Mouse (Mus musculus) thymus, postnatal 10 days (tissue): Measurements from ENCODE around the gene Arl15.
A peak's percentile ranks its signal among the peaks of the same experiment; 100 is the strongest.

Source experiments
- DNase-seq, 2 experiments: peaks; one replicate each; pipeline ENCODE4 v3.0.0; 2021; ENCODE audit warnings: low spot score in 2 of 2

The Arl15 gene

DNA sequence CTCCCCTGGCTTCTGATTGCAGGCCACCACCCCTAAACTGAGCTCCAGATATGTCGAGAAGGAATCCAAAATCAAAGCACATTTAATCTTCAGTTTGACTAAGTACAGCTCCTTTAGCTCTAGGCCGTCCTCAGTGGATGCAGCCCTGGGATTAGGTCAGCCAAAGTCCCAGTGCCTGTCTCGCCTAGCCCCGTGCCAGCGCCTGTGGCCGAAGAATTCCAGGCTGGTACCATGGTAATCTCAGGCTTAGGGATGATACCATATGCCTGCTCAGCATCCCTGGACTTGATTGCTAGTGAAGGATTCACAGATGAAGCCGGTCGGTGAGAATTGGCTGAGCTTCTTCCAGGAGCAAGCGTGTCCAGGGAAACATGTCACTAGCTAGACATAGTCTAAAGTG lies 261.4 kb downstream of the Arl15 start:
- DNase-seq: no peak

DNA sequence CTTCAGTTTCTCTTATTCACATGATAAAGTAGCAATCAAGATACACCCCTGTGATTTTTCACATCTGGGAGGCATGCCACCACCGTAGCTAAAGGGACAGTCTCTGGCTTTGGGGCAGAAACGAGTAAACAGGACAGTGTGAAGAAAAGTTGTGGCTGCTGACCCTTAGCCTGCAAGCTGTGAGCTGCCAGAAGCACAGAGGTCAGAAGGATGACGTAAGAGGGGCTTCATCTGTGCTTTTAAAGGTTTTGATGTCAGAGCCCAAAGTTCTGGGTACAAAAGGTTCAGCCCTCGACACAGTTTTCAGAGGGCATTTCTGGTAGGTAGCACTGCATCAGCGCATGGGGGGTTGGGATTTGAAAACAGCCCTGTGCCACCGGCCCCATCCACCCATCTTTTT lies 266.0 kb downstream of the Arl15 start:
- no peak for DNase-seq

DNA sequence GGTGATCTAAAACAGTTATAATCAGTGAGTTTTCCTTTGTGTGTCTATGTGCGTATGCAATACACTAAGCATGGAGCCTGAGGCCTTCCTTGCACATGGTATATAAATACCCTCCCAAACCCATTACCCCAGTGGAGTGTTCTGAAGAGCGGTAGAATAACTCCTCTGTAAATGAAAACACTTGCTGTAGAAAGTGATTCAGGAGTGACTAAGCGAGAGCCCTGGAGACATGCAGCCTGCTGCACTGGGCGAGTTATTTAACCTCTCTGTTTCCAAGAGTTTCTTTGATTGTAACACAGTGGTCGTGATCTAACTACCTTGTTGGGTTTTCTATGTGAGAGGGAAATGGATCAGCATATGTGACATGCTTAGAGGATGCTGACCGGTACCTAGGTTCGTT lies 266.9 kb downstream of the Arl15 start:
- no peak for DNase-seq

DNA sequence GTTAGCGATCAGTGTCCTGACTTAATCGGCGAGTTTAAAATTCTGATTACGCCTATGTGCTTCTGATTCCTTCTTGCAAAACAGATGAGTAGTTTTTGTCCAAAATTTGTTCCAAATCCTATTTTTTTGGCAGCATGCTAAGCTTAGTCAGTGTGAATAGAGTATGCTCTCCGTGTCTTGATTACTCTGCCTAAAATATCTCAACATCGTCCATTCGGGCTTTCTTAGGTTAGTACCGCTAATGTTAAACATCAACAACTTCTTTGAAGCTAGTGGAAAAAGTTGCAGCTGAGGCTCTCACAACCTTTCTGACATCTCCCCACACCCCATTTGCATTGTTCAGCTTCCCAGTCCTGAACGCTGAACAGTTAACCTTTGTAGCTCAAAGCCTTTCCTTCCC lies 269.8 kb downstream of the Arl15 start:
- DNase-seq: no peak

DNA sequence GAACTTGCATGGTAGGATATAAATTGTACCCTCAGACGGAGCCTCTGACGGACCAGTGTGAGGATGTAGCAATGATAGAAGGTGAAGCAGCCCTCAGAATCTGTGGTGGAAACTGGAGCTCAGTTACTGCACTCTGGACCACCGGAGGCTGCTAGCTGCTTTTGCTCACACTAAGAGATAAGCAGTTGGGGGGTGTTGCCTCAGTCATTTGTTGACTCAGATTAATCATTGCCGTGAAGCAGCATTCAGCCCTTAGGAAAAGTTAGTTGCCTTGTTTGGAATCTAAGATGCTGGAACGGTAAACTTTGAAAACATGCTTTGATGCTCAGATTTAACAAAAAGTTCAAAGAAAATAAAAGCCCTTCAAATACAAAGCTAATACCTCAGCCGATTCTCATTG lies 270.7 kb downstream of the Arl15 start:
- DNase-seq: no peak

DNA sequence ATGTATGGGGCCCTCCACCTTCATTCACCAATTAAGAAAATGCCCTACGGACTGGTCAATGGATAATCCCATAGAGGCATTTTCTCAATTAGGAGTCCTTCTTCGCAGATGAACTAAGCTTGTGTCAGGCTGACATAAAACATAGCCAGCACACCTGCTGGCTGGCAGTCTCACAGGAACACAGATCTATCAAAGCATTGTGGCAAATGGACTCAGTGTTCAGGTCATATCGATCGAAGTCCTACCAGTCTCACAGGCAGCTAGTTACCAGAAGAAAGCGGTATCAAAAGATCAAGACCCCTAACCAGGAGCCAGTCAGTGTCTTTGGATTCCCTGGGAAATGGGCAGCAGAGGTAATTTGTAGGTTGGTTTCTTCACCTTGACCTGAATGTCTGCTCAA lies 274.1 kb downstream of the Arl15 start:
- DNase-seq: no peak

DNA sequence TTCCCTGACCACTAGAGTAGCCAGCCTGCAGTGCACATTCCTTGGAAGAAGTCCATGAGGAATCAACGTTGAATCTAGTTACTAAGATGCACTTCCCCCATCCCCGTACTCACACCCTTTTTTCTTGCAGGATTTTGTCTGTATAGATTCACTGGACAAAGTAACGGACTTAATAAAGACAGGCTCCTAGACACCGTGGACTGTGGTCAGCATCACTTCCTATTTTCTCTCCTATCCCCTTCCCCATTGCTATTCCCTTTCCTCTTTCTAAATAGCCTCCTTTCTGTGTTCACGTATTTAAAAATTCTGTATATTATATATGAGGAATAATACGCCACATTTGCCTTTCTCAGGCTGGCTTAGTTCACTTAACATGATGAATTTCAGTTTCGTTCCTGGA lies 277.1 kb downstream of the Arl15 start:
- DNase-seq: no peak

DNA sequence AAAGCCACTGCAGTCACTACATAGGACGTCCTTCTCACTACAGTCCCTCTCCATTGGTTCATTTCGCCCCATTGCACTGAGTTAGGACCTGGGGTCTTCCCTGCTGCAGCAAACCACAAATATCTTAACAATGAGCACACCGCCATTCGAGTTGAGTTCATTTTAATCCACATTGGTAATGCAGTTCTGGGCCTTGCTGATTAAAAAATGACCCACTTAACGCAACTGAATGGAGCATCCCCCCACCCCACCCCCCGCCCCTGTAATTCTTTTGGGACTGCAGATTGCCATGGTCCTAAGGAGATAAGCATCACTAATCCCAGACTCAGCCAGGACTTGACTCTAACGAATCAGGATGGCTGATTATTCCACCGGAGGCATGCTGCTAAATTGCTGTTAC lies 280.2 kb downstream of the Arl15 start:
- DNase-seq: no peak

DNA sequence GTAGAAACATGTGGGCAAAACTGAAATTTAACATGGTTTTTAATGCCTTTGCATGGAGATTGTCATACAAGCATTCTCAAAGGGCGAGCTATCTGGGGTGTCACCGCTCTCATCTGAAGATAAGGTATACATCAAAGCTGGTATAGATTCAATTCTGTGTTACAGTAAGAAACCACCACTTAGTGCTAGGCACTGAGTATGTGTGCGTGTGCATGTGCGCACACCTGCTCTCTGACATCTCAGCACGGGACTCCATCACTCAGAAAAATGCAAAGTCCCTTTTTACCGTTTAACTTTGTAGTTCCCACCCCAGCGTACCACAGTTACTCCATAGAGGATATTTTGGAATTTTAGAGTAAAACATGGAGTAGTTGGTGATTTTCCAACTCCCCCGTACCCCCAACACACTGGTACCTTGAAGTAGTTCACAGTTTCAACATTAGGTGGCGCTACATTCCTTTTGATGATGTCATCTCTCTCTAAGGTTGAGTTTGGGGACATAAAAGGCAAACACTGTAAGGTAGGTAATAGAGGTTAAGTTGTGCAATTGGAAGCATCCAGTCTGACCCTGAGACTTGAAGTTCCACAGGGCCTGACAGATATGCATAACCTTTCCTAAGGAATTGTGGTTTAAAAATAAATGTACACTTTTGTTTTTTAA lies 281.5 kb downstream of the Arl15 start:
- DNase-seq: peak; percentile 44 to 76

DNA sequence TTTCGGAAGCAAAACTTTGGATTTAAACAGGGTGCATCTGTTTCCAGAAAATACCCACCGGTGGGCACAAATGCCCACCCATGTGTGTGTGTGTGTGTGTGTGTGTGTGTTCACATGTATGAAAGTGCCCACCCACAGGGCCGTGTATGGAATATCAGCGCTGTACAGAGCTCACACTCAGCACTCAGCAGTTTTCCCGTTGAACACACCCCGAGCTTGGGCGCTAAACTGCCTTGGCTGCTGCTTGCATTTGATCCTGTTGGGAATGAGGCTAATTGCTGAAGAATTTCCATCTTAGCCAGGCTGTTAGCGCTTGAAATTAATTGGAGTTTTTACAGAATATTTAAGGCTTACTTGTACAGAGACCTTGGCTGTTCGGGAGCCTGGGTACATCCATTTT lies 282.9 kb downstream of the Arl15 start:
- DNase-seq: no peak

DNA sequence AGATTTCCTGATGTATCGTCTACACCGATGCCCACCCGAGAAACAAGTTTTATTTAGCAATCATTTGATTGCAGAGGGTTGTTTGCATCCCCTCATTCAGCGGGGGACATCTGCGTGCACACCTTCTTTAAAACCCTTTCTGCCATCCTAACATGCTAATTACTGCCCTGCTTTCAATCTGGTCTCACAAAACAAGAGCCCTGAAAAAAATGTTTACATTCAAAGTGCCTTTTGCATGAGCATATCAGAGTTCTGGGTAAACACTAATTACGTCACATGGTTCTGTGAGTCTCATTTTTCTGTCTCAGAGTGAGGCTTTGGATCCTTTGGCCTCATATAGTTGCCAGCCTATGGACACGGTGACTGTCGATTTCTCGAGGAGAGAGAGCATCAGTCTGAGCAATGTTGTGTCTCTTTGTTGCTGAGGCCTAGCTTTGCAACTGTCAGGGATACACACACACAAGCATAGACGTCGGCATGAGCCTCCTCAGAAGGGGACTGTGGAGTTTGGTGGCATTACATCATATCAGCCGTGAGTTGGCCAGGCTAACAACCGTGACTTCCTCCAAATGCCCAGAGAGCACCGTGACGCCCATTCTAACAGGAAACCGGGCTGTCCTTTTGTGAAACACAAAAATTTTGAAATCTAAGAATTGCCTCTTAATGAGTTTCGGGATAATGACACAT lies 283.4 kb downstream of the Arl15 start:
- no peak for DNase-seq

DNA sequence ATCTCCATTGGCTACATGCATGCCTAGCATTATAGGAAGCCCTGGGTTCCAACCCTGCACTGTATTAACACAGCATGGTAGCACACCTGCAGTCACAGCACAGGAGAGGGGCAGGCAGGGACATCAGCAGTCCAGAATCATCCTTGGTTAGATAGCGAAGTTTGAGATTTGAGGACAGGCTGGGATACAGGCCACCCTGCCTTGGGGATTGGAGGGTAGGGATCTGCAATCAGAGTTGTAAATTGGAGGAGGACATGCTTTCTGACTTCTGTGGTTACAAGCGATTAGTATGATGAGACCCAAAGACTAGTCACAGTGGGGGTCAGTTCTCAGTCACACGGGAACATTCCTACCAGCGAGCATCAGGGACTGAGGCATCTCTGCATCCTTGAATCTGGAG lies 284.5 kb downstream of the Arl15 start:
- no peak for DNase-seq

DNA sequence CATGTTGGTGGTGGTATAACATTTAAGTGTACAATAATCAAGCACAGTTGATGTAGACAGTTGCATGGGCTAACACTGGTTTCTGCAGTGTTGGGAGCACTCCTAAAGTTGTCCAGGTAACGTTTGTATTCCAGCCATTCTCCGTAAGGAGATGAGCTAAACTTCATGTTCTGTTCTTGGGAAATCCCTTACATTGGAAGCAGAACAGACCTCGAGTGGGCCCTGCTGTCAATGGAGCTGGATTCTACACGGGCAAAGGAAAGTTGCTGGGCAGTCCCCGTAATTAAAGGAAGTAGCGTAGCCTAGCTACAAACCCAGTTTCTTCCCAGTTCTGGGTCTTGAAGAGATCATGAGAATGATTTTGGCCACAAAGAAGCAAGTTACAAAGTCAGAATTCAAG lies 285.4 kb downstream of the Arl15 start:
- DNase-seq: no peak

DNA sequence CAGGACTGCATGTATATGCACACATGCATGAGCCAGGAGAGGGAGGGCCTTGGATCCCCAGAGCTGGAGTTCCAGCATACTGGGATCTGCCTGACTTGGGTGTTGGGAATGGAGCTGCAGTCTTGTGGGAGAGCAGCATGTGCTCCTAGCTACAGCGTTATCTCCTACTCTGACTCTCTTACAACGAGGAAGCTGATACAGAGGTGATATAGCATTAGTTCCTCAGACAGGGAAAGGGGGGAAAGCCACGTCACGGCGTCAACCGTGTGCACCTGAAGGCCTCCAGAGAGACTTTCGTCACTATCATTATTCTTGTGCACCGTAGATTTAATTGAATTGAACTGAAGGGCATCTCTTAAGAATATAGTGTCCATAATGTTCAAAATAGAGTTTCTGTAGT lies 286.2 kb downstream of the Arl15 start:
- DNase-seq: no peak

DNA sequence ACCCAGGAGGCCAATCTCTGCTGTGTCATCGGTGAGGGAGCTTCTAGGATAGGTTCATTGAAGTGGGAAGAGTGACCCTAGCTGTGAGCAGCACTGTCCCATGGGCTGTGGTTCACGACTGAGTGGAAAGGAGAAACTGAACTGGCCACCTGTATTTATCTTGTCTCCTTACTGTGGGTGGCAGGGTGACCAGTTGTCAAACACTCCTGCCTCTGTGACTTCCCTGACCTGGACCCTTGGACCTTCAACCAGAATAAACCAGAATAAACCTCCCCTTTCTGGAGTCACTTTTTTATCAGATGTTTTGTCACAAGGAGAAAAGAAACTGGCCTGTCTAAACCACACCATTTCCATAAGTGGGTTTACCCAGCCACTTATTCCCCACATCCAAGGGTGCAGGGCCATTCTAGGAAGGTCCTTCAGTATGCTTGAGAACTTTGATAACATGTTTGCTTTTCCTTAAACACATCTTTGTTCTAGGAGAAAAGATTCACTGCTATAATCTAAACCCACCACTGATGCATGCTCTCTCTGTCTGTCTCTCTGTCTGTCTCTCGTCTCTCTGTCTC lies 289.3 kb downstream of the Arl15 start:
- DNase-seq: no peak

DNA sequence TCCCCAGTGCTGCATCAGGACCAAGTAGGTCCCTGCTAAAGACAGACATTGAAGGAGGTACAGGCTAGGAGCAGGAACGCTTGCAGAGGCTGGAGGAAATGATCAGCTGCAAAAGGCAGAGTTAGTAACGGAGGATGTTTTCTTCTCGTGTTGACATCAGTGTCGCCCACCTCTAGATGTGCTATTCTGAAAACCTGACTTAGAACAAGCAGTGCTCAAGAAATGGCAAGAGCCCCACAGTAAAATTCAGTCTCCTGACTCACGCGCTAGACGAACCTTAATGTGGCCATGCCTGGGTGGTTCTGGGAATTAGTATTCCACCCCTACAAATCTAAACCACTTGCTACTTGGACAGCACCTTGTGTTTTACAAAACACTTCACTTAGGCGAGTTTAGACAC lies 291.1 kb downstream of the Arl15 start:
- DNase-seq: no peak

DNA sequence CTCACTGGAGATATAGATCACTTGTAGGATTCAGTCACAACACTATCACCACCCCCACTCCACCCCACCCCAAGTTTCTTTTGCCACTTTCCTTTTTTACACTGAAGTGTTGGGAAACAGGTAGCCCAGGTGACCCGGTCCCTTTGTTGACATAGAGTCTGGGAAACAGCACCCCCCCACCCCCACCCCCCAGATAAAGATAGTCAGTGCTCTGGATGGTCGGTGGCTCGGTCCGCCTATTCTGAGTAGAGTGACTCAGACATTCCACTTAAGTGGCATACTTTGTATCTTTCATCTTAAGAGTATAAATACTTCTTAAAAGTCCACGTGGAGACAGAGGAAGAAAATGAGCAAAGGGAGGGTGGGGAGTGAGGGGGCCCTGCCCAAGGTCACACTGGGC lies 292.0 kb downstream of the Arl15 start:
- DNase-seq: no peak

DNA sequence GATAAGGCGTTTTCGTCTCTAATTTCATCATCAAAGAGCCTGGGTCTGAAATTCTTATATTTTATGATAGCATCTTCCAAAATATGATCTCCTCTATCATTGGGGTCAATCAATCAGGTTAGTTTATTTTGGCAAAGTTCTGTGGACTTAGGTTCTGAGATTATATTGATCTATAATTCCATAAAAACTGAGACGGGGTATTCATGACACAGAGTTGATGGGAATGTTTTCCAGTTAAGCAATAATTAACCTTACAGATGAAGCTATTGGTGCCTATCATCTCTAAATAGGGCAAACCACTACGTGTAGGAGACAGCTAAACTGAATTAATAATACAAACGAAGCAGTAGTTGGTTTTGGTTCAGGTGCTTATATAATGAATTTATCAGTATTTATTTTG lies 292.5 kb downstream of the Arl15 start:
- DNase-seq: no peak

DNA sequence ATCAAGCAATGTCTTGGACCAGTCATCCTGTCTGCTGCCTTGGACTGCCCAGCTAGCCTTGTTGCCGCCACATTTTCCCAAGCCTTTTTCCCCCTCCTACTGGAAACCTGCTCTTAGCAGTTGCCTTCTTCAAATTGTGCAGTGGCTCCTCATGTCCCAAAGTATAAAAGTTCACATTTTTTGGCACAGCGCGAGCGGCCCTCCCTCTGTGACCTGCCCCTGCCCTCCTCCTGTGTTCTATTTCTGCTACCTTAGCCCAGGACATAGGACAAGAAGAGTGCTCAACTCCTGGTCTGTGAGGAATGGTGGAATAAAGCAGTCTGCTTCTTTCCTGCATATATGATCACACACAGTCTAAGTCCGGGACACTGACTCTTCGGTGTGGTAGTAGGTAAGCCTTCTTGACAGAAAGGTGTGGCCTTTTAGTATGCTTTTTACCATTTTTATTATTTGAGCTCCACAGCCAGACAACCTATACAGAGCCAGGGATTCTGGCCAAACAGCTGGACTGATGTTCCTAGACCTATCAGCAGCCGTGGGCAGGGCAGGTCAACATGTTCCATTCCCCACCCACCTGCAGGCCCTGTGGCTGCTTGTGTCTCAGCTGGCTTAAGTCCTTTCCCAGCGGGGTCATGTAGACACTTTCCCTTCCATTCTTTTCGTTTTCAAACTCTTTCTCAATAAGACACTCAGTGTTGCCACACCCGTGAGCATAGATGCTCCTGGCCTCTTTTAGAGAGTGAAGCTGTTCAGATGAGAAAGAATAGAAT lies 293.6 kb downstream of the Arl15 start:
- no peak for DNase-seq

DNA sequence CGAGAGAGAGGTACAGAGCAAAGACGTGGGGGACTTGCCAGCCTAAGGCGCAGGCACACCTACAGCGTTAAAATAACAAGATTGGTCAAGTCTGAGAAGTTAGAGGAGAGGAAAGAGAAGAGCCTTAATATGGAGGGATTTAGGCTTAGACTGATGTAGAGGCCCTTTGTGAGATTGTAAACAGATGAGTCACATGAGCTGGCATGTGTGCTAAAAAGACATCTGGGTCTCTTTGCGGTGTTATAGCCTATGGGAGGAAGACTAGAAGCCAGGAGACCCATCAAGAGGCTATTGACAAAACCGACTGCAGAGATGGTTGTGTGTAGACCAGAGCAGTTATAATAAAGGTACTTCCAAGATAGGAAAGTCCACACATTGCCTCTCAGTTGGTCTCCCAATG lies 296.5 kb downstream of the Arl15 start:
- DNase-seq: no peak

DNA sequence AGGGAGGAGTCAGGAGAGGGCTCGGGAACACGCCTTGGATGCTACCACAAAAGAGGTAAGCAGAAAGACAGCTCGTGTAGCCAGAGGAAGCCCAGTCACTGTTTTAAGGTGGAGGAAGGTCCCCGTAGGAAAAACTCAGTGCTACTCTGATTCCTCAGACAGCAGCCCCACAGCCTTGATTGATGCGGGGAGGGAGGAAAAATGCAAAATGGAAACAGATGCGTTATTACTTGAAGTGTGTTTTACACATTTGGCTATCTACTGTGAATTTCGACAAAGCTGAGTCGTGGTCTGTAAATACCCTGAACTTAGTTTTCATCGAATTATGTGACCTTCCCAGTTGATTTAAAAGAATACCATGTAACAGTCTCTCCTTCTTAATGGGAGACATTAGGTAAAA lies 296.9 kb downstream of the Arl15 start:
- no peak for DNase-seq

DNA sequence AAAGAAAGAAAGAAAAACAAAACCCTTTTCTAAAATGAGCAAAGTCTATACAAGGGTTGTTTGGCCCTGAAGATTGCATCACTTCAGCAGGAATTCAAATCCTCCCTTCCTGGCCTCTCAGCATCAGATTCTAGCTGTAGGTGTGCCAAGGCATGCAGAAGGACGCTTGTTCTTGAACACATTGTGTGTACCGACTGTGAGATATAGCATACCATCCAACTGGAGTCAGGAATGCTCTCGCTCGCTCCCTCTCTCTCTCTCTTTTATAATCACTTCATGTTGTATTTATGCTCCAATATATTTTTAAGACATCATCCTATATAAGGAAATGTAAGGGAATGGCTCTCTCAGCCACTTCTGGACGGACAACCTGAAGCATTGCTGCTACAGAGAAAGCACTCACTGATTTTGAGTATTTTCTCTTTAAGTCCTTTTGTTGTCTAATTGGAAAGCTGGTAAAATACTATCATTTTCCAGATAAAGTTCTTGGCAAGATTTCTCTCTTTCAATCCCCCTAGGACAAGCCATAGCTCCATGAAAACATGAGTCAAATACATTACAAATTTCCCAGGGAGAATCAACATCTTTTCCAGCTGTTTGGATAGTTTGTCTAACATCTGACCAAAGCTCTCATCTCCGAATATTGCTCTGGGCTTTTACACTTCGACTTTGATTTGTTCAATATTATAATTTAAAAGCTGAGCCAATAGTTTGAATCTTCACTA lies 300.0 kb downstream of the Arl15 start:
- DNase-seq: no peak
